Mouse (Mus musculus) lung, adult 2 months (tissue): ENCODE data around the gene Ywhae.

Experiments
- CTCF ChIP-seq: fragments of 200-500 bp; IDR thresholded peaks from 2 replicates; pipeline ENCODE4 v1.5.1; 2011; ENCODE audit warnings: mild to moderate bottlenecking, low read length, control low read depth; ENCODE audit not compliant: insufficient read depth
- POLR2A ChIP-seq: fragments of 200-500 bp; IDR thresholded peaks from 2 replicates; pipeline ENCODE4 v1.6.1; 2011; ENCODE audit warnings: low read depth, mild to moderate bottlenecking, control low read depth, low read length, borderline replicate concordance; ENCODE audit errors: extremely low read depth

DNA sequence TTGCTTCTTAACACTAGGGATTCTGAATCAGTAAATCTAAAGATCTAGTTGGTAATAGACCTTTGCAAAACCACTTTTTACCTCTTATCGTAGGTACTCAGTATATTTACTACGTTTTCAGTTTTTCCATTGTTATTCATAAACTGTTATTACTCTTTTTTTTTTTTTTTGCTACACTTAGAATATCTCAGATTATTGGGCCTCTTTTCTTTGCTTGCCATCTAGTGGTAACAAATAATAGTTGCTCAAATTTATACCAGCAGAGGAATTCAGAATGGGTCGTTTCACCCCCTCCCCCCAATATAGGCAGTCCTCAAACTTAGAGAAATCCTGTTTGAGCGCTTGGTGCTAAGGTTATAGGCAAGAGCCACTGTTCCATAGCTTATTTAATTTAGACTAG, 18.4 kb downstream of the Ywhae start:
- no peak for TF ChIP-seq POLR2A
- no peak for TF ChIP-seq CTCF
